Mouse (Mus musculus) stomach, postnatal 0 days (tissue): ENCODE measurements around the gene Fam193b. TPM values are rescaled to one million over a fixed set of nuclear protein-coding genes. Genes with fewer than 3 reads are reported as not detected.

Experiments
- ATAC-seq: fragments of 200-750 bp; cut with Nextera tagmentation; 2 replicates; pipeline ENCODE4 v1.8.0; 2017; ENCODE audit not compliant: low FRiP score, low TSS enrichment
- DNase-seq: peaks from one replicate; pipeline ENCODE4 v3.0.0-alpha.2; 2016; ENCODE audit warnings: low spot score
- H3K27ac ChIP-seq: fragments of 300-500 bp; sonication (generic); replicated peaks from 2 replicates; pipeline ENCODE4 v1.5.1; 2014; ENCODE audit warnings: mild to moderate bottlenecking, control low read depth
- H3K27me3 ChIP-seq: fragments of 300-500 bp; sonication (generic); 2 replicates; pipeline ENCODE4 v1.6.1; 2014; ENCODE audit warnings: low read length; ENCODE audit not compliant: control insufficient read depth, insufficient read depth
- H3K36me3 ChIP-seq: fragments of 300-500 bp; sonication (generic); 2 replicates; pipeline ENCODE4 v1.6.1; 2014; ENCODE audit warnings: low read length, mixed read lengths; ENCODE audit not compliant: control insufficient read depth, insufficient read depth
- H3K4me1 ChIP-seq: fragments of 300-500 bp; sonication (generic); replicated peaks from 2 replicates; pipeline ENCODE4 v1.6.1; 2014; ENCODE audit warnings: antibody characterized with exemption; ENCODE audit not compliant: control insufficient read depth, insufficient read depth
- H3K4me2 ChIP-seq: fragments of 300-500 bp; sonication (generic); replicated peaks from 2 replicates; pipeline ENCODE4 v1.6.1; 2014; ENCODE audit warnings: low read depth, mild to moderate bottlenecking, control low read depth, moderate library complexity
- H3K4me3 ChIP-seq: fragments of 300-500 bp; sonication (generic); 2 replicates; pipeline ENCODE4 v1.5.1; 2014; ENCODE audit warnings: low read depth, low read length, control low read depth
- H3K9ac ChIP-seq: fragments of 300-500 bp; sonication (generic); 2 replicates; pipeline ENCODE4 v1.6.1; 2014; ENCODE audit warnings: mild to moderate bottlenecking, low read length, control low read depth, mixed read lengths
- H3K9me3 ChIP-seq: fragments of 300-500 bp; sonication (generic); 2 replicates; pipeline ENCODE4 v1.6.1; 2016; ENCODE audit warnings: low read length; ENCODE audit not compliant: control insufficient read depth
- CTCF ChIP-seq: IDR thresholded peaks from 2 replicates; pipeline ENCODE4 v1.5.1; 2016; ENCODE audit warnings: antibody characterized with exemption, low read depth, mild to moderate bottlenecking, moderate library complexity
- EP300 ChIP-seq: optimal IDR thresholded peaks from 2 replicates; pipeline ENCODE3; 2016; ENCODE audit warnings: antibody characterized with exemption
- WGBS: fragments of 180-500 bp; shearing (Covaris S2); extraction: QIAGEN DNeasy Blood & Tissue Kit; methylation state at CpG from one replicate; pipeline ENCODE4 v1.1.7; 2014; 5-methylcytosine and 5-hydroxymethylcytosine counted together
- polyA plus RNA-seq: library from polyadenylated mRNA; unstranded; fragments of >200 nt; fragmentation: Nextera tagmentation; extraction: Ambion mirVana; gene quantifications from 2 replicates; pipeline ENCODE4 v1.2.1, GENCODE M21; 2015

Fam193b gene
- polyA plus RNA-seq, 1 experiment from 2014 or later, result 10.2 TPM

DNA sequence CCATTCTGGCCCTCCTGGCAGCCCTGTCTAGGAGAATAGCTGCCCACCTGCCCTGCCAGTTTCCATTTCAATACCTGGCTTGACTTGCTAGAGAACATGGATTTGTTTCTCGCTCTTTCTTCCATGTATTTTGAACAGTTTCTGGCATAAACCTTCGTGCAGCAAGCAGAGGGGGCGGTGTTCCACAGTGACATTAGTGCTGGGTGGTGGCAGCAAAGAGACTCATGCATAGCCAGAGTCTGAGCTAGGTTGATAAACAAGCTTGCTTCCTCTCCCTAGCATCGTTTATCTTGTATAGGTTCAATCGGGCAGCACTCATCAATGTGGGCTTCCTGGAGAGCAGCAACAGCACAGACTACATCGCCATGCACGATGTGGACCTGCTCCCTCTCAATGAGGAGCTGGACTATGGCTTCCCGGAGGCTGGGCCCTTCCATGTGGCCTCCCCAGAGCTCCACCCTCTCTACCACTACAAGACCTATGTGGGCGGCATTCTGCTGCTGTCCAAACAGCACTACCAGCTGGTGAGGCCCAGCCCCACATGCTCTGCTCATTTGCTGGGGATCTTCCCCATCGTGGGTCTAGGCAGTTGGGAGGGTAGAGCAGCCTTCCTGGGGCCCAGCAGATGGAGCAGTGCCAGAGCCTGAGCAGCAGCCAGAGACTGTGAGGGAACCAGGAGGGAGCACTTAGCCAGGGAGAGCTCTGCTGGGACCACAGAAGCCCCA is 36.1 kb upstream of the Fam193b start:
- no peak overlapping the region for H3K4me3 ChIP-seq
- no peak for ATAC-seq
- no peaks in the 10 kb centered on the region for H3K9me3 ChIP-seq
- no peak for TF ChIP-seq CTCF
- TF ChIP-seq EP300, result no peak
- H3K27me3 ChIP-seq, result no peaks in the 10 kb centered on the region
- H3K9ac ChIP-seq, result no peak overlapping the region
- no peak overlapping the region for H3K27ac ChIP-seq
- 83% methylated on average over 10 of the region's 10 CpGs for WGBS
- no peak for DNase-seq
- H3K4me2 ChIP-seq, result no peak overlapping the region
- H3K36me3 ChIP-seq, result peaks cover 28% of the 10 kb centered on the region
- H3K4me1 ChIP-seq, result no peaks in the 10 kb centered on the region

DNA sequence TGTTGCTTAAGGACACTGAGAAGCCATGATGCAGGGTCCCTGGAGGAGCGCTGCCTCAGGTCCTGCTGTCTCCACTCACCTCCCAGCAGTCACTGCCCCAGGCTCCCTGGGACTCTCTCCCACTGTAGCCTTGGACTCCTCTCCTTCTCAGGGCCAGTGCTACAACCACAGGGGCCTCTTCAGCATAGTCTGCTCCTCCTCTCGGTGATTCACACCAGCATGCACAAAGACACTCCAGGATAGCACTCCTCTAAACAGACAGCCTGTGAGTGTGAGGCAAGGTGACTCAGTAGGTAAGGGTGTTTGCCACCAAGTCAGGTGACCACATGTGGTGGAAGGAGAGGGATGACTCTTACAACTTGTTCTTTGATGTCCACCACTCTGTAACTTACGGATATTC is 33.7 kb upstream of the Fam193b start:
- no peaks in the 10 kb centered on the region for H3K9me3 ChIP-seq
- no peaks in the 10 kb centered on the region for H3K4me1 ChIP-seq
- no peak overlapping the region for H3K4me2 ChIP-seq
- no peaks in the 10 kb centered on the region for H3K27me3 ChIP-seq
- no peak for ATAC-seq
- H3K36me3 ChIP-seq, result peaks cover 25% of the 10 kb centered on the region
- no peak overlapping the region for H3K4me3 ChIP-seq
- H3K9ac ChIP-seq, result no peak overlapping the region
- H3K27ac ChIP-seq, result no peak overlapping the region
- 94% methylated on average over 3 of the region's 3 CpGs for WGBS
- DNase-seq, result no peak
- TF ChIP-seq EP300, result no peak
- no peak for TF ChIP-seq CTCF

- no peaks in the 10 kb centered on the region for H3K27me3 ChIP-seq
- WGBS, result 11% methylated on average over 3 of the region's 3 CpGs
- TF ChIP-seq CTCF (peak; percentile 94), EP300 (no peak)
- H3K4me3 ChIP-seq, result no peak overlapping the region
- H3K4me1 ChIP-seq, result no peaks in the 10 kb centered on the region; the same call in 1 of the 2 replicates
- no peak overlapping the region for H3K9ac ChIP-seq
- DNase-seq, result peak; percentile 80
- no peak overlapping the region for H3K4me2 ChIP-seq
- H3K9me3 ChIP-seq, result no peaks in the 10 kb centered on the region
- ATAC-seq, result no peak
- H3K36me3 ChIP-seq, result peaks cover 10% of the 10 kb centered on the region
- no peak overlapping the region for H3K27ac ChIP-seq
Measured at GRCm38 (mm10) chr13:55601611-55602010, 30.7 kb upstream of the Fam193b start.

- DNase-seq (no peak), ATAC-seq (no peak)
- no peak for TF ChIP-seq CTCF
- TF ChIP-seq EP300, result no peak
- no peaks in the 10 kb centered on the region for H3K27me3 ChIP-seq
- peak overlapping the region; percentile 89 for H3K9ac ChIP-seq
- H3K4me2 ChIP-seq, result peak overlapping the region; percentile 84
- H3K4me3 ChIP-seq, result peak overlapping the region; percentile 71
- no peaks in the 10 kb centered on the region; the same call in 1 of the 2 replicates for H3K4me1 ChIP-seq
- 12% methylated on average over 9 of the region's 9 CpGs for WGBS
- H3K9me3 ChIP-seq, result no peaks in the 10 kb centered on the region
- H3K36me3 ChIP-seq, result peaks cover 13% of the 10 kb centered on the region
- H3K27ac ChIP-seq, result no peak overlapping the region; the same call in 1 of the 2 replicates
Measured at GRCm38 (mm10) chr13:55600657-55601056, 29.7 kb upstream of the Fam193b start.

GRCm38 (mm10) chr13:55599566-55600540 is 28.9 kb upstream of the Fam193b start, which contains the start of gene B4galt7:
Gene B4galt7 (plus strand): TSS chr13:55599896.
- TF ChIP-seq EP300 (no peak), CTCF (peak; percentile 11; the same call in 1 of the 2 replicates)
- H3K27ac ChIP-seq, result peak within 1 kb of the TSS; percentile 53; the same call in 1 of the 2 replicates
- H3K9ac ChIP-seq, result peak within 1 kb of the TSS; percentile 89
- WGBS, result 7% methylated on average over 48 of the region's 51 CpGs
- H3K4me2 ChIP-seq, result peak within 1 kb of the TSS; percentile 84
- no peaks in the 10 kb centered on the region for H3K27me3 ChIP-seq
- peak within 1 kb of the TSS; percentile 71 for H3K4me3 ChIP-seq
- H3K36me3 ChIP-seq, result peaks cover 17% of the 10 kb centered on the region
- DNase-seq (peak; percentile 92), ATAC-seq (peak; percentile 88)
- H3K9me3 ChIP-seq, result no peaks in the 10 kb centered on the region
- H3K4me1 ChIP-seq, result no peaks in the 10 kb centered on the region; the same call in 1 of the 2 replicates
